Mouse (Mus musculus) limb, embryonic 11.5 days (tissue): ENCODE measurements around the gene Zfp626. TPM values are rescaled to one million over a fixed set of nuclear protein-coding genes. Genes with fewer than 3 reads are reported as not detected.
A peak's percentile ranks its signal among the peaks of the same experiment; 100 is the strongest.
"Not testable (repeated sequence)": the region's sequence is repeated elsewhere in the genome, so short reads cannot be mapped to it uniquely, and the experiment has no call there.

ENCODE experiments used
- ATAC-seq: fragments of 200-750 bp; cut with Nextera tagmentation; 2 replicates; pipeline ENCODE4 v1.8.0; 2017; ENCODE audit warnings: low read depth; ENCODE audit not compliant: insufficient number of reproducible peaks, low FRiP score, low TSS enrichment
- DNase-seq: peaks from one replicate; pipeline ENCODE4 v3.0.0-alpha.2; 2015; ENCODE audit warnings: low spot score
- H3K27ac ChIP-seq: fragments of 300-500 bp; sonication (generic); replicated peaks from 2 replicates; pipeline ENCODE4 v1.5.1; 2014; ENCODE audit warnings: low read depth, mild to moderate bottlenecking, low read length
- H3K27me3 ChIP-seq: fragments of 300-500 bp; sonication (generic); 2 replicates; pipeline ENCODE4 v1.6.1; 2014; ENCODE audit warnings: mild to moderate bottlenecking, low read length, mixed read lengths; ENCODE audit not compliant: control insufficient read depth, insufficient read depth
- H3K36me3 ChIP-seq: fragments of 300-500 bp; sonication (generic); 2 replicates; pipeline ENCODE4 v1.6.1; 2014; ENCODE audit warnings: mild to moderate bottlenecking, low read length, moderate library complexity, mixed read lengths; ENCODE audit not compliant: control insufficient read depth, insufficient read depth
- H3K4me1 ChIP-seq: fragments of 300-500 bp; sonication (generic); 2 replicates; pipeline ENCODE4 v1.6.1; 2014; ENCODE audit warnings: low read length, mixed read lengths; ENCODE audit not compliant: control insufficient read depth, insufficient read depth
- H3K4me2 ChIP-seq: fragments of 300-500 bp; sonication (generic); 2 replicates; pipeline ENCODE4 v1.6.1; 2014; ENCODE audit warnings: low read depth, mild to moderate bottlenecking, moderate library complexity; ENCODE audit not compliant: severe bottlenecking
- H3K4me3 ChIP-seq: fragments of 300-500 bp; sonication (generic); 2 replicates; pipeline ENCODE4 v1.5.1; 2014; ENCODE audit warnings: low read depth, low read length
- H3K9ac ChIP-seq: fragments of 300-500 bp; sonication (generic); 2 replicates; pipeline ENCODE4 v1.6.1; 2014; ENCODE audit warnings: mild to moderate bottlenecking, low read length
- H3K9me3 ChIP-seq: fragments of 300-500 bp; sonication (generic); 2 replicates; pipeline ENCODE4 v1.6.1; 2016; ENCODE audit warnings: low read length; ENCODE audit not compliant: control insufficient read depth
- WGBS: fragments of 180-500 bp; shearing (Covaris S2); extraction: QIAGEN DNeasy Blood & Tissue Kit; methylation state at CpG from one replicate; pipeline ENCODE4 v1.1.7; 2014; 5-methylcytosine and 5-hydroxymethylcytosine counted together
- polyA plus RNA-seq: library from polyadenylated mRNA; unstranded; fragments of >200 nt; fragmentation: Nextera tagmentation; extraction: Ambion mirVana; gene quantifications from 2 replicates; pipeline ENCODE4 v1.2.1, GENCODE M21; 2014

Zfp626 gene
- polyA plus RNA-seq, 1 experiment from 2014 or later: 2.5 TPM

DNA sequence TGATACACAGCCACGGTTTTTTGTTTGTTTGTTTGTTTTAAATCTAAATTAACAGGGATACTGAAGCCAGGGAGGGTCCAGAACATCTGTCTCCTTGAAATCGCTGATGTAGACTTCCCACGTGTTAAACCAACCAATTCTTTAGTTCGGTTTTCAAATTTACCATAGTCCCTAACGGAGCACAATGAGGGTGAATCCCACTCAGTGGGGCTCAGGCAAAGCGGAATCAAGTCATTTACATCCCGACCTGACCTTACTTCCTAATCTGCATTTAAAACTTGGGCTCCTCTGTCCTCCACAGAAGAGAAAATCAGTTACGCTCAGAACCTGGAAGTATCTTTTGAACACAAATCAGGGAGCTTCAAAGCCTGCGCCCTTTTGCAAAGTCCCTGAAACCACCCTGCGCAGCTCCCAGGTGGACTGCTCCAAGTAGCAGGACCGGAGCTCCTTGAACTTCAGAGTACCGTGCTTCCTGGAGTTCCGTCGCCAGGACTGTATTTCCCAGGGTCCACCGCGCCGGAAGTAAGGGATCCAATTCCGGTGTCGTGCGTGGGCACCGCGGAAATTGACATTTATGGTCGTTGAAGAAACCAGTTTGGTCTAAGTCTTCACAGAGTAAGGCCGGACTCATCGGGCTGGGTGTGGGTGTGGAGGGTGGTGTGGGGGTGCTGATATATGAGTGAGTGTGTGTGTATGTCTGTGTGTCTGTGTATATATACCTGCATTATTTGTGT is 2.5 kb upstream of the Zfp626 start:
- Histone ChIP-seq H3K36me3 (no peaks in the 10 kb centered on the region; the same call in 1 of the 2 replicates), H3K4me2 (peak overlapping the region; percentile 73), H3K4me3 (peak overlapping the region; percentile 83), H3K4me1 (no peaks in the 10 kb centered on the region), H3K27me3 (no peaks in the 10 kb centered on the region), H3K27ac (no peak overlapping the region), H3K9me3 (no peaks in the 10 kb centered on the region), H3K9ac (peak overlapping the region; percentile 73)
- ATAC-seq (peak; percentile 90), DNase-seq (peak; percentile 87)
- WGBS: under 1% methylated on average over 25 of the region's 25 CpGs

DNA sequence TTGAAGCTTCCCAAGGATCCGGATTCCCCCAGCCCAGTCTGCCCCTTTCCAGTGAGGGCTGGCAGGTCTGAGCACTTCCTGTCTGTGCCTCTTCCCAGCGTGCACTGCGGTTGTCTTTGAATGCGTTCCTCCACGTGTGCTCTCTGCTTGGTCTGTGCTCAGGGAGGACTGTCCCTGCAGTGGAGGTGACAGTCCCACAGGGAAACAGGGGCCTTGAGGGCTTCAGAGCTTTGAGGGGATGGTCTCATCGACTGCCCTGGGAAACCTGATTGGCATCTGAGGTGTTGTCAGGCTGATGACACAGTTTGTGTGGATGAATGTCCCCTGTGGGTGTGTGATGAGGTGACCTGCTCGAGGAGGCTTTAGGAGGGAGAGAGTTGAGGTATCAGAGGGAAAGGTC is 309 bp downstream of the Zfp626 start:
- ATAC-seq, H3K27ac ChIP-seq, H3K9ac ChIP-seq, H3K9me3 ChIP-seq, H3K4me3 ChIP-seq, H3K27me3 ChIP-seq, H3K4me2 ChIP-seq, H3K4me1 ChIP-seq, H3K36me3 ChIP-seq, DNase-seq: not testable (repeated sequence)
- WGBS: 91% methylated on average over 7 of the region's 7 CpGs

DNA sequence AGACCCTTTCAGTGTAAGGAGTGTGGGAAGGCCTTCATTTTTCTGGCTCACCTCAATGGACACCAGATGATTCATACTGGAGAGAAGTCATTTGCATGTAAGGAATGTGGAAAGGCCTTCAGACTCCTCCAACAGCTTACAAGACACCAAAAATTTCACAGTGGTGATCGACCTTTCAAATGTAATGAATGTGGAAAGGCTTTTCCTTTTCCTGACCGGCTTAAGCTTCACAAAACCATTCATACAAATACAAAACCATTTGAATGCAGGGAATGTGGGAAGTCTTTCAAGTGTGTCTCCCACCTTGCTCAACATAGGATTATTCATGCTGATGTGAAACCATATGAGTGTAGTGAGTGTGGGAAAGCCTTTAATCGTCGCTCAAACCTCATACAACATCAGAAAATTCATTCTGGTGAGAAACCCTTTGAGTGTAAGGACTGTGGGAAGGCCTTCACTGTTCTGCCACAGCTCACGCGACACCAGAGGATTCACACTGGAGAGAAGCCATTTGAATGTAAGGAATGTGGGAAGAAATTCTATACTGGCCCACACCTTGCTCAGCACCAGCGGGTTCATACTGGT is 11.6 kb downstream of the Zfp626 start:
- Histone ChIP-seq H3K4me2 (no peak overlapping the region), H3K4me3 (no peak overlapping the region), H3K27me3 (no peaks in the 10 kb centered on the region), H3K36me3 (peaks cover 4% of the 10 kb centered on the region; the same call in 1 of the 2 replicates), H3K9me3 (no peaks in the 10 kb centered on the region), H3K27ac (no peak overlapping the region), H3K4me1 (no peaks in the 10 kb centered on the region), H3K9ac (no peak overlapping the region)
- WGBS: 94% methylated on average over 7 of the region's 7 CpGs
- no peak for ATAC-seq
- no peak for DNase-seq

DNA sequence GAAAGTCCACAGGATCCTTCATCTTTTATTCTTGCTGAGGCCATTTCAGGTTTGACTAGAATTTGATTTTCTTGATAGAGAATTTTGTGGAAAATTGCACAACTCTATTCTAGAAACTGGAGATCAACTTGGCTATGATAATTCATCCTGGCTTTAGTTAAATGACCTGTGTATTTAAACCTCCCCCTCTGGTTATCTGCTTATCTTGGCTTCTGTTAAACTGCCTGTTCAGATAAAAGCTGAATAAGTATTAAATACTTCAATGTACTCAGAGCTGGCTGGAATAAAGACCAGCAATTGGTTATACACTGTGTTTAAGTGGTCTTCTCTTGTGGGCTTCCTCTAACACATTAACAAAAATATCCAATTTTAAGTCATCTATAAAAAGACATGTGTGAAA is 15.6 kb downstream of the Zfp626 start:
- Histone ChIP-seq H3K4me2 (no peak overlapping the region), H3K9me3 (no peaks in the 10 kb centered on the region), H3K4me3 (no peak overlapping the region), H3K36me3 (peaks cover 4% of the 10 kb centered on the region; the same call in 1 of the 2 replicates), H3K9ac (no peak overlapping the region), H3K27me3 (no peaks in the 10 kb centered on the region), H3K27ac (no peak overlapping the region), H3K4me1 (no peaks in the 10 kb centered on the region)
- ATAC-seq (no peak), DNase-seq (no peak)

DNA sequence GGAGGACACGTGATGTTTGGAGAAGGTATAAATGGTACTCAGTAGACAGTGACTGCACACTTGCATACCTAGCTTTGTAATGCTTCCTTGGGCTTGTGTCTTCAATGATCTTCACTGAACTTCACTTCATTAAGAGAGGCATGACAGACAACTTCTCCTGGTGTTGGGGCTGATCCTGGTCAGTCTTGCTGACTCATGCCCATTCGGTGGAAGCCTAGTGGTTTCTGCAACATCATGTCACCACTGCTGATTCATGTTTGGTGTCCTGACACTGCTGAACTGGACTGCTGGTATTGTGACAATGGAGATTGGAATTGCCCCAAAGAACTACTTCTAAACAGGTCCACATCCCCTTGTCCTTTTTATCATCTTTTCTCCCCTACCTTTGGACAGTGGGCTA is 27.1 kb downstream of the Zfp626 start:
- H3K9me3 ChIP-seq: no peaks in the 10 kb centered on the region
- WGBS: 88% methylated on average over 2 of the region's 2 CpGs
- H3K4me1 ChIP-seq: no peaks in the 10 kb centered on the region; the same call in 1 of the 2 replicates
- H3K9ac ChIP-seq: no peak overlapping the region
- no peak overlapping the region for H3K27ac ChIP-seq
- no peaks in the 10 kb centered on the region for H3K36me3 ChIP-seq
- H3K4me3 ChIP-seq: no peak overlapping the region
- H3K4me2 ChIP-seq: no peak overlapping the region
- H3K27me3 ChIP-seq: no peaks in the 10 kb centered on the region
- ATAC-seq (no peak), DNase-seq (no peak)

DNA sequence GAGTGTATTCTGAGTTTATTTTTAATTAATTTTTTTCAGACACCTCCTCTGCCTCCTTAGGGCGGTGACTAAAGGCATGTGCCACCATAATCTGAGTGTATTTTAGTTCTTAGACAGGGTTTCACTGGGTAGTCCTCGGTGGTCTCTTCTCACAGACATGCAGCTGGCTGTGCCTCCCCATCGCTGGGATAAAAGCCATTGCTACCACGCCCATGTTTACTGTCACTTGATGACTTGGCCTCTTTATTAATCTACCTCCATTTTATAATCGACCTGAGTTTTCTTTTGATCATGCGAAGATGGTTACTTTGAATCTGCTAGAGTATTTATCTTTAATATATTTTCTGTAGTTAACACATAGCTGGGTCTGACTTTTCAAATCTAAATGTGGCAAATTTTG is 30.9 kb downstream of the Zfp626 start:
- Histone ChIP-seq H3K4me3 (peak overlapping the region; percentile 51), H3K36me3 (no peaks in the 10 kb centered on the region), H3K9ac (peak overlapping the region; percentile 68), H3K4me2 (peak overlapping the region; percentile 57; the same call in 1 of the 2 replicates), H3K4me1 (no peaks in the 10 kb centered on the region; the same call in 1 of the 2 replicates), H3K27me3 (no peaks in the 10 kb centered on the region), H3K9me3 (no peaks in the 10 kb centered on the region), H3K27ac (0 out of 2 replicates have a peak overlapping the region, but pooled peaks have one; percentile 30)
- 35% methylated on average over 6 of the region's 6 CpGs for WGBS
- DNase-seq (no peak), ATAC-seq (0 out of 2 replicates have a peak, but pooled peaks have one; percentile 44)

DNA sequence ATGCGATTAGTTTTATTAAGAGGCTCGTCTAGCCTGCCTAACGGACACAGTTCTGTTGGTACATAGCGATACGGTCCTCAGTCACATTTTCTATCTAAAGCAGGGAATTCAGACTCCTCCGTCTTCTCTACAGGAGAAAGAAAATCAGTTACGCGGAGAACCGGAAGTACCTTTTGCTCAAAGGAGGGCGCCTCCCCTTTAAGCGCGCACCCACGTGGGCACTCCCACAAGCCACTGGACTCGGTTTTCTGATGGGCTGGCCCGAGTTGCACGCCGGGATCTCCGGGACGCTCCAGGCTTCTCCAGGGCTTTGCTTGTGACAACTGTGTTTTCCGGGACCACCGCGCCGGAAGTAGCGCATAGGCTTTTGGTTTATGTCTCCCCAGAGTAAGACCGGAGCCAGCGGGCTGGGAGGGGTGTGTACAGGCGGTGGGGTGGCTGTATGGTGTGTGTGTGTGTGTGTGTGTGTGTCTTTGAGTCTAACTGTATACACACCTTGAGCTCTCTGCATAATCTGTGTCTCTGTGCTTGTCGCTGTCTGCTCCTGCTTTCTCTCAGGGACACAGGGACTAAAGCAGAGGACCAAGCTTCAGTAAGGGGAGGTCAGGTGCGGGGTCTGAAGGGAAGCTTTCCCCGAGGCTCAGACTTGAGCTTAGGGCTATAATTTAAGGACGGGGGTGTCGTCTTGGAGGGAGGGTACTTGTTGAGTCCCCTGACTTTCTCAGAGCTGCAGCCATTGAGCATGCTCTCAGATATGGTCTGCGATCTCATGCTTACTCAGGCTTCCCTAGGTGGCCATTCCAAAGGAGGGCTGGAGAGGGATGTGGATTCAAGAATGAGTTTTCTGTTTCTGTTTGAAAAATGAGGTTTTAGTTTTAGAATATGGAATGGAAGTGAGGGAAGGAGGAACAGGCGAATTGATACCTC is 31.6 kb downstream of the Zfp626 start, which contains the start of gene Zfp59:
Gene Zfp59 (plus strand): TSS at position 285 of the 927 bp plus-strand sequence.
- H3K4me3 ChIP-seq: peak within 1 kb of the TSS; percentile 51
- 3% methylated on average over 34 of the region's 34 CpGs for WGBS

DNA sequence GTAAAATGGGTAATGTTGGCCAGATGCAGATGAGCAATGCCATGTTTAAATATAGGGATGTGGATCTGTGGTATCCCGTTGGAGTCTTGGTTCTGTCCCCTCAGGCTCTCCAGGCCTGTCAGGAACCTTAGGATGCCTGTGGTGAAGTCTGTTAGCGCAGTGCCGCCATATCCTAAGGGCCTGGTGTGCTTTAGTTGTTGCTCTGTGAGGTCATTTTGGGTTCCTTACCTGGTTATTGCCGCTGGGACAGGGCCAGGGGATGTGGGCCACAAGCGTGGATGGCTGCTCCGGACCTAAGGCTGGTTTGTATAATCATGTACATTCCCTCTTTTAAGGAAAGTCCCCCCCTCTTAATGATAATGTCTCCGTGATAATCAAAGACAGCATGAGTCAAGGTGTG is 32.6 kb downstream of the Zfp626 start:
- H3K4me2 ChIP-seq: no peak overlapping the region
- 93% methylated on average over 7 of the region's 7 CpGs for WGBS

More for the DNA sequence above, 31.6 kb downstream of the Zfp626 start, which contains the start of gene Zfp59:
- H3K9me3 ChIP-seq: no peaks in the 10 kb centered on the region
- ATAC-seq (peak; percentile 95), DNase-seq (peak; percentile 90)
- no peaks in the 10 kb centered on the region for H3K27me3 ChIP-seq
- H3K4me1 ChIP-seq: no peaks in the 10 kb centered on the region; the same call in 1 of the 2 replicates
- peak within 1 kb of the TSS; percentile 68 for H3K9ac ChIP-seq
- 0 out of 2 replicates have a peak within 1 kb of the TSS, but pooled peaks have one; percentile 30 for H3K27ac ChIP-seq
- H3K36me3 ChIP-seq: no peaks in the 10 kb centered on the region
- peak within 1 kb of the TSS; percentile 57 for H3K4me2 ChIP-seq

More for the DNA sequence above, 32.6 kb downstream of the Zfp626 start:
- Histone ChIP-seq H3K9ac (no peak overlapping the region), H3K36me3 (no peaks in the 10 kb centered on the region), H3K27me3 (no peaks in the 10 kb centered on the region), H3K4me3 (no peak overlapping the region), H3K9me3 (no peaks in the 10 kb centered on the region), H3K4me1 (no peaks in the 10 kb centered on the region; the same call in 1 of the 2 replicates), H3K27ac (no peak overlapping the region)
- DNase-seq: no peak
- ATAC-seq: no peak
